Mouse (Mus musculus): ENCODE measurements around the gene Fam207a. TPM values are rescaled to one million over a fixed set of nuclear protein-coding genes. Genes with fewer than 3 reads are reported as not detected.

The Fam207a gene
- polyA plus RNA-seq, 1 experiment from 2014 or later, result 32.0 TPM

GRCm38 (mm10) chr10:77455251-77456010 lies 60.2 kb downstream of the Fam207a start:
- ATAC-seq (ENCODE audit: low read depth), result peak; percentile 82
- H3K27ac ChIP-seq (ENCODE audit: low read length), result peak overlapping the region; percentile 81
- peaks cover 15% of the 10 kb centered on the region for H3K4me1 ChIP-seq (replicated peaks; ENCODE audit: control insufficient read depth, insufficient read depth, low read length)
- H3K4me2 ChIP-seq (ENCODE audit: low read depth, low read length), result no peak overlapping the region
- H3K9ac ChIP-seq (ENCODE audit: low read length), result no peak overlapping the region
- no peaks in the 10 kb centered on the region for H3K36me3 ChIP-seq (ENCODE audit: control insufficient read depth, insufficient read depth, low read length)
- WGBS, result 56% methylated on average over 14 of the region's 14 CpGs
- no peaks in the 10 kb centered on the region for H3K27me3 ChIP-seq (ENCODE audit: control insufficient read depth, insufficient read depth, low read depth, low read length)
- no peak overlapping the region for H3K4me3 ChIP-seq (ENCODE audit: low read length)
- H3K9me3 ChIP-seq (ENCODE audit: control insufficient read depth, low read length), result no peaks in the 10 kb centered on the region

- H3K36me3 ChIP-seq (ENCODE audit: control insufficient read depth, insufficient read depth, low read length), result no peaks in the 10 kb centered on the region
- H3K4me3 ChIP-seq (ENCODE audit: low read length), result no peak overlapping the region
- peaks cover 15% of the 10 kb centered on the region for H3K4me1 ChIP-seq (replicated peaks; ENCODE audit: control insufficient read depth, insufficient read depth, low read length)
- no peaks in the 10 kb centered on the region for H3K9me3 ChIP-seq (ENCODE audit: control insufficient read depth, low read length)
- no peaks in the 10 kb centered on the region for H3K27me3 ChIP-seq (ENCODE audit: control insufficient read depth, insufficient read depth, low read depth, low read length)
- H3K9ac ChIP-seq (ENCODE audit: low read length), result no peak overlapping the region
- H3K4me2 ChIP-seq (ENCODE audit: low read depth, low read length), result no peak overlapping the region
- 46% methylated on average over 6 of the region's 6 CpGs for WGBS
- ATAC-seq (ENCODE audit: low read depth), result peak; percentile 39; the same call in 1 of the 2 replicates
- H3K27ac ChIP-seq (ENCODE audit: low read length), result peak overlapping the region; percentile 81
These were observed 60.8 kb downstream of the Fam207a start for GRCm38 (mm10) chr10:77454795-77455194.

DNA sequence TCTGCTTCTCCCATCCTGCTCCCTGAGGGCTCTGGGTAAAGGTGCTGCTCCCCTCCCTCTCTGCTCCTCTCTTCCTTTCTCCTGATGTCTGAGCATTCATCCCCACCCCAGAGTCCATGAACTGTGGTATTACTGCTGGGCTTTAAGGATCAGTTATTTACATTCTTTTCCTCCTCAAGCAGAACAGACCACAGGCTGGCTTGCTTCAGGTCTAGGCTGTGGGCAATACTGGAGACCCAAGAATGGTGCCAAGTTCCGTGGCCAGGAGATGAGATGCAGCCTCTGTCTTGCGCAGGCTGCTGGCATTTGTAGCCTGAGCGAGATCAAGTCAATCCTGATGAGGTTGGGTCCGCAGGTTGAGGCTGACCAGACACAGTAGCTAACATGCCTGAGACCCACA lies 63.8 kb downstream of the Fam207a start:
- no peak overlapping the region for H3K4me2 ChIP-seq (ENCODE audit: low read depth, low read length)
- 93% methylated on average over 4 of the region's 4 CpGs for WGBS
- no peak overlapping the region for H3K27ac ChIP-seq (ENCODE audit: low read length)
- no peak overlapping the region for H3K9ac ChIP-seq (ENCODE audit: low read length)
- peaks cover 22% of the 10 kb centered on the region for H3K4me1 ChIP-seq (replicated peaks; ENCODE audit: control insufficient read depth, insufficient read depth, low read length)
- H3K4me3 ChIP-seq (ENCODE audit: low read length), result no peak overlapping the region
- no peak for ATAC-seq (ENCODE audit: low read depth)
- H3K36me3 ChIP-seq (ENCODE audit: control insufficient read depth, insufficient read depth, low read length), result no peaks in the 10 kb centered on the region
- H3K9me3 ChIP-seq (ENCODE audit: control insufficient read depth, low read length), result no peaks in the 10 kb centered on the region
- H3K27me3 ChIP-seq (ENCODE audit: control insufficient read depth, insufficient read depth, low read depth, low read length), result no peaks in the 10 kb centered on the region

- Histone ChIP-seq H3K4me2 (ENCODE audit: low read depth, low read length) (peak overlapping the region; percentile 55; the same call in 1 of the 2 replicates), H3K9me3 (ENCODE audit: control insufficient read depth, low read length) (peaks cover 2% of the 10 kb centered on the region; the same call in 1 of the 2 replicates), H3K4me3 (ENCODE audit: low read length) (peak overlapping the region; percentile 19; the same call in 1 of the 2 replicates), H3K27ac (ENCODE audit: low read length) (no peak overlapping the region), H3K9ac (ENCODE audit: low read length) (no peak overlapping the region), H3K27me3 (ENCODE audit: control insufficient read depth, insufficient read depth, low read depth, low read length) (no peaks in the 10 kb centered on the region), H3K36me3 (ENCODE audit: control insufficient read depth, insufficient read depth, low read length) (no peaks in the 10 kb centered on the region), H3K4me1 (replicated peaks; ENCODE audit: control insufficient read depth, insufficient read depth, low read length) (peaks cover 10% of the 10 kb centered on the region)
- no peak; the same call in 1 of the 2 replicates for ATAC-seq (ENCODE audit: low read depth)
These were observed 65.5 kb downstream of the Fam207a start for GRCm38 (mm10) chr10:77450159-77450464.

GRCm38 (mm10) chr10:77449315-77450158 lies 66.0 kb downstream of the Fam207a start:
- Histone ChIP-seq H3K4me2 (ENCODE audit: low read depth, low read length) (peak overlapping the region; percentile 55), H3K27ac (ENCODE audit: low read length) (no peak overlapping the region; the same call in 1 of the 2 replicates), H3K4me3 (ENCODE audit: low read length) (peak overlapping the region; percentile 19), H3K4me1 (replicated peaks; ENCODE audit: control insufficient read depth, insufficient read depth, low read length) (peaks cover 7% of the 10 kb centered on the region), H3K36me3 (ENCODE audit: control insufficient read depth, insufficient read depth, low read length) (no peaks in the 10 kb centered on the region), H3K9ac (ENCODE audit: low read length) (peak overlapping the region; percentile 14), H3K27me3 (ENCODE audit: control insufficient read depth, insufficient read depth, low read depth, low read length) (no peaks in the 10 kb centered on the region), H3K9me3 (ENCODE audit: control insufficient read depth, low read length) (peaks cover 6% of the 10 kb centered on the region; the same call in 1 of the 2 replicates)
- 16% methylated on average over 23 of the region's 23 CpGs for WGBS
- ATAC-seq (ENCODE audit: low read depth), result peak; percentile 71

DNA sequence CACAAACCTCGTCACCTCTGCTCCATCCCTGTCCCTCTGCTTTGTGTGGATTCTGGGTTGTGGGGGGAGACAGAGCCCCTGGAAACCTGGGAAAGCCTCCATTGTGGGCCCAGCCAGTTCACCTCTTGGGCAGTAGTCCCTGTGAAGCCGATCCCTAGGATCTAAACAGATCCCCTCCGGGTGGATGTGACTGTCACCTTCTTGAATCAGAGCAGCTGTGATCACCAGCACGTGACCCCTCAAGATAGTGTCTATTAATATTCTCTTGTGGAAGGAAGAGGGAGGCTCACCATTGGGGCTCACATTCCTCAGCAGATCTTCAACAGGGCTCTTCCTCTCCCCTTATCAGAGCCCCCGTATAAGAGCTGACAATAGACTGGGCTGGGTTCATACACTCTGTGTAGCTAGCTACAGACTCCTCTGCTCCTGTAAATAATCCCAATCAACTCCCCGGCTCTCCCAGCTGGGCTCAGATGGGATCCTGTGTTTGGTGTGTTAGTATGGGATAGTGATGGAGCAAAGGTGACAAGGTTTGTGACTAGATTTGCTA lies 66.8 kb downstream of the Fam207a start:
- no peaks in the 10 kb centered on the region for H3K27me3 ChIP-seq (ENCODE audit: control insufficient read depth, insufficient read depth, low read depth, low read length)
- peak overlapping the region; percentile 55 for H3K4me2 ChIP-seq (ENCODE audit: low read depth, low read length)
- H3K4me1 ChIP-seq (replicated peaks; ENCODE audit: control insufficient read depth, insufficient read depth, low read length), result peaks cover 7% of the 10 kb centered on the region
- H3K27ac ChIP-seq (ENCODE audit: low read length), result no peak overlapping the region; the same call in 1 of the 2 replicates
- peak overlapping the region; percentile 14 for H3K9ac ChIP-seq (ENCODE audit: low read length)
- peak overlapping the region; percentile 19; the same call in 1 of the 2 replicates for H3K4me3 ChIP-seq (ENCODE audit: low read length)
- H3K36me3 ChIP-seq (ENCODE audit: control insufficient read depth, insufficient read depth, low read length), result no peaks in the 10 kb centered on the region
- ATAC-seq (ENCODE audit: low read depth), result peak; percentile 44
- peaks cover 6% of the 10 kb centered on the region; the same call in 1 of the 2 replicates for H3K9me3 ChIP-seq (ENCODE audit: control insufficient read depth, low read length)
- WGBS, result 31% methylated on average over 6 of the region's 6 CpGs

- WGBS, result 72% methylated on average over 7 of the region's 7 CpGs
- Histone ChIP-seq H3K4me2 (ENCODE audit: low read depth, low read length) (no peak overlapping the region), H3K27me3 (ENCODE audit: control insufficient read depth, insufficient read depth, low read depth, low read length) (no peaks in the 10 kb centered on the region), H3K4me1 (replicated peaks; ENCODE audit: control insufficient read depth, insufficient read depth, low read length) (peaks cover 7% of the 10 kb centered on the region), H3K4me3 (ENCODE audit: low read length) (no peak overlapping the region), H3K9me3 (ENCODE audit: control insufficient read depth, low read length) (peaks cover 6% of the 10 kb centered on the region; the same call in 1 of the 2 replicates), H3K36me3 (ENCODE audit: control insufficient read depth, insufficient read depth, low read length) (no peaks in the 10 kb centered on the region), H3K27ac (ENCODE audit: low read length) (no peak overlapping the region), H3K9ac (ENCODE audit: low read length) (no peak overlapping the region)
- no peak for ATAC-seq (ENCODE audit: low read depth)
These were observed 67.4 kb downstream of the Fam207a start for GRCm38 (mm10) chr10:77448209-77448608.

DNA sequence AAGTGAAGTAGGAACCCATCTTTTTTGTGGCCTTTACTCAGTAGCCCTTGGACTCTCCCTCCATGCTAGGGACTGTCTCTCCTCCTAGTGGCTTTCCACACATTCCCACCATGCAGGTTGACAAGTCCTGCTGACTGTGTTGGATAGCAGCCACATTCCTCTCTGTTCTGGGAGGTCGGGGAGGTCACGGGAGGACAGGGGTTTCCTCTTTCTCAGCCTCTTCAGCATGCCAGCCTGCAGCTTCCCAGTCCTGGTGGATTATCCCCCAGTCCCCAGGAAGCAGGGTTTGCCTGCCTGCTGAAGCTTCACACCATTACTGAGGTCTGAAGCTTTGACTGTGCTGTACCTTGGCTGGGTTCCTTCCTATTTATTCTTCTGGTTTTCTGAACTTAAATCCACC lies 67.8 kb downstream of the Fam207a start:
- Histone ChIP-seq H3K36me3 (ENCODE audit: control insufficient read depth, insufficient read depth, low read length) (no peaks in the 10 kb centered on the region), H3K4me1 (replicated peaks; ENCODE audit: control insufficient read depth, insufficient read depth, low read length) (peaks cover 7% of the 10 kb centered on the region), H3K9me3 (ENCODE audit: control insufficient read depth, low read length) (peaks cover 6% of the 10 kb centered on the region; the same call in 1 of the 2 replicates), H3K4me2 (ENCODE audit: low read depth, low read length) (no peak overlapping the region), H3K27ac (ENCODE audit: low read length) (no peak overlapping the region), H3K27me3 (ENCODE audit: control insufficient read depth, insufficient read depth, low read depth, low read length) (no peaks in the 10 kb centered on the region), H3K9ac (ENCODE audit: low read length) (no peak overlapping the region), H3K4me3 (ENCODE audit: low read length) (no peak overlapping the region)
- 0% methylated on average over 2 of the region's 2 CpGs for WGBS
- no peak for ATAC-seq (ENCODE audit: low read depth)

DNA sequence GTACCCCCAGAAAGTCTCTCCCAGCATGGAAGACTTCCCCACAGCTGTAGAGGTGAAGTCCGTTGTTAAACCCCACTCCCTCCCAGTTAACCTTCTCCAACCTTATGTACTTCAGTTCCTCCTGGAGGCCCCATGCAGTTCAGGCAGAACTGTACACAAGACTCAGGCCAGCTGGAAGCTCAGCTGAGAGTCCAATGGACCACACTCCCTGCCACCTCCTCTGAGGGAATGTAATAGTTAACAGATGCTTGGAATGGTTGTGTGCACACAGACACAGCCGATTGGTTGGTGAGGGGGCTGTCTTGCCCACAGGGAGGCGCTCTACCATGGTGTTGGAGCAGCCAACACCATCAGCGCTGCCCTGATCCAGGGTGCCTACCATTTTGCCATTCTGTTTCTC lies 73.3 kb downstream of the Fam207a start:
- WGBS, result 78% methylated on average over 4 of the region's 4 CpGs
- 0 out of 2 replicates have a peak overlapping the region, but pooled peaks have one; percentile 3 for H3K27ac ChIP-seq (ENCODE audit: low read length)

More for the DNA sequence above, 73.3 kb downstream of the Fam207a start:
- Histone ChIP-seq H3K27me3 (ENCODE audit: control insufficient read depth, insufficient read depth, low read depth, low read length) (no peaks in the 10 kb centered on the region), H3K4me2 (ENCODE audit: low read depth, low read length) (no peak overlapping the region), H3K9me3 (ENCODE audit: control insufficient read depth, low read length) (peaks cover 6% of the 10 kb centered on the region; the same call in 1 of the 2 replicates), H3K36me3 (ENCODE audit: control insufficient read depth, insufficient read depth, low read length) (no peaks in the 10 kb centered on the region), H3K9ac (ENCODE audit: low read length) (no peak overlapping the region), H3K4me1 (replicated peaks; ENCODE audit: control insufficient read depth, insufficient read depth, low read length) (peaks cover 16% of the 10 kb centered on the region), H3K4me3 (ENCODE audit: low read length) (no peak overlapping the region)
- no peak for ATAC-seq (ENCODE audit: low read depth)

All from lung, embryonic 16.5 days (tissue).